Mouse (Mus musculus) MEL (cell line): ENCODE data around the gene Erbb2.

Experiments
- ETS1 ChIP-seq: IDR thresholded peaks from 2 replicates; pipeline ENCODE4 v1.6.1; 2012; ENCODE audit warnings: low read depth, mild to moderate bottlenecking, inconsistent platforms, low read length, improper control_type of control experiment, moderate library complexity
- KAT2A ChIP-seq: conservative IDR thresholded peaks from 2 replicates; pipeline ENCODE4 v1.6.1; 2012; ENCODE audit warnings: low read depth, low read length, improper control_type of control experiment, inconsistent platforms
- NRF1 ChIP-seq: IDR thresholded peaks from 2 replicates; pipeline ENCODE4 v1.6.1; 2014; ENCODE audit warnings: low read depth, mild to moderate bottlenecking, inconsistent platforms, low read length, improper control_type of control experiment, moderate library complexity; ENCODE audit not compliant: poor library complexity, insufficient read depth, severe bottlenecking
- TCF12 ChIP-seq: IDR thresholded peaks from 2 replicates; pipeline ENCODE4 v1.6.1; 2014; ENCODE audit warnings: low read depth, mild to moderate bottlenecking, inconsistent platforms, low read length, improper control_type of control experiment, moderate library complexity

GRCm38 (mm10) chr11:98379379-98379778 is 32.9 kb upstream of the Erbb2 start:
- TF ChIP-seq NRF1: no peak
- TF ChIP-seq TCF12: no peak
- no peak for TF ChIP-seq KAT2A
- no peak for TF ChIP-seq ETS1
